Mouse (Mus musculus): Measurements from ENCODE around the gene 8030411F24Rik. TPM values are rescaled to one million over a fixed set of nuclear protein-coding genes. Genes with fewer than 3 reads are reported as not detected.
A peak's percentile ranks its signal among the peaks of the same experiment; 100 is the strongest.

8030411F24Rik gene
- total RNA-seq (2014; rRNA removed) (not detected in 2 replicates), polyA plus RNA-seq (2015; fragmentation: Nextera tagmentation; extraction: Ambion mirVana) (not detected in 2 replicates)

DNA sequence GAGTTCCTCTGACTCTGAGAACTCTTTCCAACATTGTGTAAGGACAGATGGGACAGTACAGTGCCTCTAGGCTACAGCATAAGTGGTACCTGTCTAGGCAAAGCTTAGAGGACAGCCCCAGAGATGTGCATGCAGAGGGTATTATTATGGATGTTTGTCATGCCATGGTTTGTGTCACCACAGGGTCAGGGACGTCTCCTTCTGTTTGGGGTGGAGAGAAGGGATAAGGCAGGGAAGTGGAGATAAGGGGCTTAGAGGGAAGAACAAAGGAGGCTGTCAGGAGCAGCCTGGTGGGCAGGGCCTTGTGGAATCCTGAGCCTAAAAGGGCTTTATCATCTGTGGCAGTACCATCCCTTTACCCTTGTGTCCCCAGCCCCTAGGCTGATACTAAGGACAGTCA lies at the start of gene 8030411F24Rik:
TSS of gene 8030411F24Rik (plus strand) at position 301 of the 400 bp plus-strand sequence.
- DNase-seq (no peak), ATAC-seq (no peak)
- no peak within 1 kb of the TSS for H3K27ac ChIP-seq (ENCODE audit: low read depth, low read length)
- H3K4me1 ChIP-seq (ENCODE audit: insufficient read depth), result no peaks in the 10 kb centered on the region
- no peak within 1 kb of the TSS for H3K9ac ChIP-seq
- no peak within 1 kb of the TSS for H3K4me2 ChIP-seq (ENCODE audit: low read depth)
- no peak for TF ChIP-seq CTCF (IDR thresholded peaks at IDR 0.05; ENCODE audit: low read depth)
- no peaks in the 10 kb centered on the region for H3K27me3 ChIP-seq (ENCODE audit: insufficient read depth, low read length)
- no peak within 1 kb of the TSS for H3K4me3 ChIP-seq (ENCODE audit: low read depth, low read length)
- H3K36me3 ChIP-seq (ENCODE audit: insufficient read depth), result no peaks in the 10 kb centered on the region
- no peaks in the 10 kb centered on the region for H3K9me3 ChIP-seq (ENCODE audit: low read length)
- WGBS, result 13% methylated on average over 1 of the region's 1 CpGs

DNA sequence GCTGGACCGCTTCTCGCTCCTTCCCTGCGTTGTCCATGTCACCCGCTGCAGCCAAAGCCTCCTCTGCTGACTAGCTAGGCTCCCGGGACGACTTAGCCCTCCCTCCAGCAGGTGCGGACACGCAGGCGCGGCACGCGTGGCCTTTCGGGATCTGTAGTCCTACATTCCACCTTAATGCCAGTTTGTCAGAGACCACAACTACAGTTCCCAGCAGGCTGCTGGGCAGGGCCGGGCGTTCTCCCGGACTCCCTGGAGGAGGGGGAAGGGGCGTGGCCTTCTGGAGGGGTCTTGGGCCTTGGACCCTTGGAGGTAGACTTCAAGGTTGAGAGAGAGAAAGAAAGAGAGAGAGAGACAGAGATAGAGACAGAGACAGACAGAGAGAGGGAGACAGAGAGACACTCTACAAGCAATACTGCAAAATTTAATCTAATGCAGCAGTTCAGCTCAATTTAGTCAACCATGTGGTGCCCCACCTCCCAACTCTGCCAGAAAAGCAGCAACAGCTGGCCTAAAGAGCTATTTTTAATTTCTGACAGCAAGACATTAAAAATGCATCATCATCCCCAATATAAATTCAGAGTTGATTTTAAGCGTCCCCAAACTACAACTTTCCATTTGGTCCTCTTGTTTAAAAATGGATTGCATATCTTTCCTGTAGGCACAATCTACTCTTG lies 49.3 kb upstream of the 8030411F24Rik start, which contains the start of gene Napb:
TSS of gene Napb (minus strand) at position 141 of the 674 bp plus-strand sequence.
- peak; percentile 34; the same call in 1 of the 2 replicates for TF ChIP-seq CTCF (IDR thresholded peaks at IDR 0.05; ENCODE audit: low read depth)
- H3K4me2 ChIP-seq (ENCODE audit: low read depth), result peak within 1 kb of the TSS; percentile 89
- peaks cover 10% of the 10 kb centered on the region; the same call in 1 of the 2 replicates for H3K4me1 ChIP-seq (ENCODE audit: insufficient read depth)
- no peaks in the 10 kb centered on the region for H3K9me3 ChIP-seq (ENCODE audit: low read length)
- WGBS, result 6% methylated on average over 18 of the region's 18 CpGs
- H3K4me3 ChIP-seq (ENCODE audit: low read depth, low read length), result peak within 1 kb of the TSS; percentile 62
- peak within 1 kb of the TSS; percentile 72 for H3K9ac ChIP-seq
- peak within 1 kb of the TSS; percentile 57 for H3K27ac ChIP-seq (ENCODE audit: low read depth, low read length)
- H3K27me3 ChIP-seq (ENCODE audit: insufficient read depth, low read length), result no peaks in the 10 kb centered on the region
- DNase-seq (peak; percentile 95), ATAC-seq (peak; percentile 100)
- H3K36me3 ChIP-seq (ENCODE audit: insufficient read depth), result no peaks in the 10 kb centered on the region

DNA sequence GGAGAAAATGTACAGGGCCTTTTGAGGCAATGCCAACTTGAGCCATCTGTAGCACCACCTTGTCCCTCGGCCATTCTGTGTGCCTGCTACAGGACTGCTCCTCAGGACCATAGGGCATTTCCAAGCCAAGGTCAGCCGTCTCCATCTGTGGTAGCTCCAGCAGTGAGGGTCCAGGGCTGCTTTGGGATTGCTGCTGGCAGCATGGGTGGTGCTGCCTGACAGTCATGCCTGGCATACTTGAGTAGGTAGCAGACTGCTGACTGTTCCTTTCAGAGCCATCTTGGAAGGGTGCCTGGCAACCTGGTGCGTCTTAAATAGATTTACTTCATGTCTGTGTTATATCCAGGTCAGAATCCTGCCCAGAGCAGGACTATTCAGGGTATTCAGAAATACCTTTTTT lies 38.8 kb upstream of the 8030411F24Rik start:
- no peaks in the 10 kb centered on the region for H3K9me3 ChIP-seq (ENCODE audit: low read length)
- H3K9ac ChIP-seq, result no peak overlapping the region
- no peak overlapping the region for H3K4me3 ChIP-seq (ENCODE audit: low read depth, low read length)
- no peak overlapping the region for H3K27ac ChIP-seq (ENCODE audit: low read depth, low read length)
- no peaks in the 10 kb centered on the region for H3K27me3 ChIP-seq (ENCODE audit: insufficient read depth, low read length)
- DNase-seq (peak; percentile 61), ATAC-seq (peak; percentile 71)
- no peaks in the 10 kb centered on the region for H3K36me3 ChIP-seq (ENCODE audit: insufficient read depth)
- H3K4me1 ChIP-seq (ENCODE audit: insufficient read depth), result no peaks in the 10 kb centered on the region
- H3K4me2 ChIP-seq (ENCODE audit: low read depth), result no peak overlapping the region
- no peak for TF ChIP-seq CTCF (IDR thresholded peaks at IDR 0.05; ENCODE audit: low read depth)
- WGBS, result 34% methylated on average over 3 of the region's 3 CpGs

DNA sequence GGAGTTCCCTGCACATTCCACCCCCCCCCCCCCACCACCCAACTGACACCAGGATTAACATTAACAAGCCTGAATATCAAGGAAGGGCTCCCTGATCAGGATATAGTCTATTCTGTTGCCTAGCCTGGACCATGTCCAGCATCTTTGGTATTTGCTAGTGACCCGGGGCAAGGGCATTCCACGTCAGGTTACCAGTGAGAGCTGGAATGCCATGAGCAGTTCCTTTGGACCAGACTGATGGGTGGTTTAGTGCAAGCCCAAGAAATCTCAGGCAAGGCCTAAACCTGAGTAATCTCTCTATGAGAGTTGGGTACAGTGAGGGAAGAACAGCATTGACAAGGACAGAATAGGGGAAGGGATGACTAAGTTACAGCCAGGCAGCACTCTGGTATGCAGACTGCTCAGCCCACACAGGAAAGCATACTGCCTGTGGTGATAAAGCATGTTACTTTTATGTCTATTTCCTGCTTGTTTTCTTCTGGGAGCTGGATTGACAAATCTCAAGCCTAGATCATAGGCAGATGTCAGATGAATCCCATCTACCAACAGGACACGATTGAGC lies 37.9 kb upstream of the 8030411F24Rik start:
- H3K9ac ChIP-seq, result no peak overlapping the region
- no peaks in the 10 kb centered on the region for H3K4me1 ChIP-seq (ENCODE audit: insufficient read depth)
- no peaks in the 10 kb centered on the region for H3K9me3 ChIP-seq (ENCODE audit: low read length)
- H3K36me3 ChIP-seq (ENCODE audit: insufficient read depth), result no peaks in the 10 kb centered on the region
- WGBS, result 84% methylated on average over 3 of the region's 3 CpGs
- H3K4me2 ChIP-seq (ENCODE audit: low read depth), result no peak overlapping the region
- no peak for ATAC-seq
- no peak for DNase-seq
- H3K27me3 ChIP-seq (ENCODE audit: insufficient read depth, low read length), result no peaks in the 10 kb centered on the region
- no peak for TF ChIP-seq CTCF (IDR thresholded peaks at IDR 0.05; ENCODE audit: low read depth)
- H3K4me3 ChIP-seq (ENCODE audit: low read depth, low read length), result no peak overlapping the region
- H3K27ac ChIP-seq (ENCODE audit: low read depth, low read length), result no peak overlapping the region

DNA sequence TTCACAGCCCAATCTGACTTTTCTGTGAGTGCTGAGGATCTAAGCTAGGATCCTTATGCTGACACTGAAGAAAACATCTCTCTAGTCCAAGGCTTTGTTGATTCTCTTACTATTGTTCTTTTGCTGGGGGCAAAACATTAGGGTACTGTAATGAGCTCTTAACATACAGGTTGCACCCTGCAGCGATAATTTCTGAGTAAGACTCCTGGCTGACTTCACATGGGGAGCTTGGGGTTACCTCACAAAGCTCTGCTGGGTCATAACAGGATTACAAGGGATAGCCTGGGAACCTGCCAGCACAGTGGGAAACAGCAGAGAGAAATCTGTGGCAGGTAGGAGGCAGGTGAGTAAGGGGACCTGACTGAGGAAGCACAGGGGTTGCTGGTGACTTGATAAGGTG lies 31.8 kb upstream of the 8030411F24Rik start, which contains the start of gene Cstl1:
TSS of gene Cstl1 (plus strand) at position 301 of the 400 bp plus-strand sequence.
- no peak for TF ChIP-seq CTCF (IDR thresholded peaks at IDR 0.05; ENCODE audit: low read depth)
- Histone ChIP-seq H3K9ac (no peak within 1 kb of the TSS), H3K4me1 (ENCODE audit: insufficient read depth) (no peaks in the 10 kb centered on the region), H3K4me2 (ENCODE audit: low read depth) (no peak within 1 kb of the TSS), H3K27ac (ENCODE audit: low read depth, low read length) (no peak within 1 kb of the TSS), H3K27me3 (ENCODE audit: insufficient read depth, low read length) (no peaks in the 10 kb centered on the region), H3K36me3 (ENCODE audit: insufficient read depth) (no peaks in the 10 kb centered on the region), H3K9me3 (ENCODE audit: low read length) (no peaks in the 10 kb centered on the region), H3K4me3 (ENCODE audit: low read depth, low read length) (no peak within 1 kb of the TSS)
- ATAC-seq (no peak), DNase-seq (no peak)
- 78% methylated on average over 1 of the region's 1 CpGs for WGBS

DNA sequence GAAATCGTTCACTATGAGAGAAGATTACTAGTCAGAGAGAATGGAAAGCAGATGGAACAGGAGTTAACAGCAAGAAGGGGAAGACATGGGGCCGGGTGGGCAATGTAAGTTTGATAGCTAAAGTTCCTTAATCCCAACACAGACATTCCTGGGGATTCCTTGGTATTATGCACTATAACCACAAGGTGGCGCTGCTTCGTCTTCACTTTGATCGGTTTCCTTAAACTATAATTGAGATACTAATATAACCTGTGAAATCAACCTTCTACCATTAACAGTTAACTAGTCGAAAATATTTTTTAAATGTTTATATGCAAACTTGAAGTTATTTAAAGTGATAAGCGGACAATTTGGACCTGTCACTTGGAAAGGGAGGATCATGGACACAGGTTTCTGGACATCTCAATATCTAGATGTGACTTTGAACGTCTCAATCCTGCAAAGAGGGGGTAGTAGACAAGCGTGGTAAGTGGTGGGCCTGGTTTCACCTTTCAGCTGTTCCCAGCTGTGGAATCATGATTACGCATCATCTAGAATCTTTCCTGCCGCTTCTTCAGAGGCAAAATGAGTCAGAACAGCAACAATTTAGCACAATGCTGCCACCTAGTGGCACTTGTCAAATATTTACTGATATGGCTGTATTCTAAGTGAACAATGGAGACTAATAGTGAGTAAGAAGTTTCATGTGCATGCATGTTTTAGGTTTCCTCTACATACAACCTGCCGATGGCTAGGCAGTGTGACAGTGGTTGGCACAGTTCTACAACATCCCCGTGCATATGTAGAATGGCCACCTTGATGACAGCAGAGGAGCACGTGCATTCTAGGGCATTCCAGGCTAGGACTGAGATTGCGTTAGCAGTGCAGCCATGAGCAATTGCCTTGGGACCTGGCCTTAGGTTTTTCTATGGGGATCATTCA lies 29.7 kb upstream of the 8030411F24Rik start:
- TF ChIP-seq CTCF (IDR thresholded peaks at IDR 0.05; ENCODE audit: low read depth), result peak; percentile 81
- 16% methylated on average over 15 of the region's 15 CpGs for WGBS
- H3K4me3 ChIP-seq (ENCODE audit: low read depth, low read length), result peak overlapping the region; percentile 38
- H3K27me3 ChIP-seq (ENCODE audit: insufficient read depth, low read length), result no peaks in the 10 kb centered on the region
- ATAC-seq (peak; percentile 96), DNase-seq (peak; percentile 96)
- H3K9me3 ChIP-seq (ENCODE audit: low read length), result no peaks in the 10 kb centered on the region
- H3K36me3 ChIP-seq (ENCODE audit: insufficient read depth), result no peaks in the 10 kb centered on the region
- H3K27ac ChIP-seq (ENCODE audit: low read depth, low read length), result no peak overlapping the region
- H3K4me2 ChIP-seq (ENCODE audit: low read depth), result peak overlapping the region; percentile 66
- H3K9ac ChIP-seq, result 0 out of 2 replicates have a peak overlapping the region, but pooled peaks have one; percentile 10
- H3K4me1 ChIP-seq (ENCODE audit: insufficient read depth), result no peaks in the 10 kb centered on the region

Measured in forebrain, postnatal 0 days (tissue).